Mouse (Mus musculus) heart, postnatal 0 days (tissue): ENCODE results near the gene Top2a.

Experiments used
- CTCF ChIP-seq: IDR thresholded peaks from 2 replicates; pipeline ENCODE4 v1.5.1; 2016; ENCODE audit warnings: antibody characterized with exemption, control low read depth, low read depth
- EP300 ChIP-seq: IDR thresholded peaks from 2 replicates; pipeline ENCODE4 v1.6.1; 2016; ENCODE audit warnings: antibody characterized with exemption, low read depth

- TF ChIP-seq CTCF, result peak; percentile 52
- no peak for TF ChIP-seq EP300
Measured at GRCm38 (mm10) chr11:98966499-98967141, 57.4 kb downstream of the Top2a start.
